Mouse (Mus musculus) cerebellum, postnatal 36 days (tissue): ENCODE measurements around the gene Sbp.

ENCODE experiments used
- DNase-seq, 2 experiments: peaks; one replicate each; pipeline ENCODE4 v3.0.0; 2021 to 2022; ENCODE audit warnings: mixed read lengths in 2 of 2

Sbp gene

GRCm38 (mm10) chr17:23992789-23993553, 51.5 kb downstream of the Sbp start:
- no peak for DNase-seq

GRCm38 (mm10) chr17:23993559-23994428, 52.3 kb downstream of the Sbp start:
- DNase-seq, result peak; percentile 90 to 92

- no peak for DNase-seq
Observed at GRCm38 (mm10) chr17:23994667-23995066, 53.2 kb downstream of the Sbp start.
